Mouse (Mus musculus) limb, embryonic 15.5 days (tissue): ENCODE data around the gene Yipf3. TPM values are rescaled to one million over a fixed set of nuclear protein-coding genes. Genes with fewer than 3 reads are reported as not detected.

Experiments used
- ATAC-seq: fragments of 200-750 bp; cut with Nextera tagmentation; 2 replicates; pipeline ENCODE4 v1.8.0; 2017; ENCODE audit warnings: low read depth, moderate TSS enrichment; ENCODE audit not compliant: insufficient number of reproducible peaks, low FRiP score, low TSS enrichment
- H3K27ac ChIP-seq: fragments of 300-500 bp; sonication (generic); 2 replicates; pipeline ENCODE4 v1.5.1; 2015; ENCODE audit warnings: moderate library complexity, mild to moderate bottlenecking, inconsistent platforms
- H3K27me3 ChIP-seq: fragments of 300-500 bp; sonication (generic); 2 replicates; pipeline ENCODE4 v1.6.1; 2015; ENCODE audit warnings: inconsistent platforms
- H3K36me3 ChIP-seq: fragments of 300-500 bp; sonication (generic); 2 replicates; pipeline ENCODE4 v1.6.1; 2015; ENCODE audit warnings: inconsistent platforms
- H3K4me1 ChIP-seq: fragments of 300-500 bp; sonication (generic); 2 replicates; pipeline ENCODE4 v1.6.1; 2015; ENCODE audit warnings: inconsistent platforms
- H3K4me2 ChIP-seq: fragments of 300-500 bp; sonication (generic); 2 replicates; pipeline ENCODE4 v1.6.1; 2015; ENCODE audit warnings: mild to moderate bottlenecking, inconsistent platforms
- H3K4me3 ChIP-seq: fragments of 300-500 bp; sonication (generic); 2 replicates; pipeline ENCODE4 v1.5.1; 2015; ENCODE audit warnings: mild to moderate bottlenecking, inconsistent platforms
- H3K9ac ChIP-seq: fragments of 300-500 bp; sonication (generic); 2 replicates; pipeline ENCODE4 v1.6.1; 2015; ENCODE audit warnings: inconsistent platforms
- H3K9me3 ChIP-seq: fragments of 300-500 bp; sonication (generic); 2 replicates; pipeline ENCODE4 v1.6.1; 2016; ENCODE audit warnings: inconsistent platforms
- WGBS: fragments of 180-500 bp; shearing (Covaris S2); methylation state at CpG from one replicate; pipeline ENCODE4 v1.1.7; 2015; 5-methylcytosine and 5-hydroxymethylcytosine counted together
- polyA plus RNA-seq: library from polyadenylated mRNA; unstranded; fragments of >200 nt; fragmentation: Nextera tagmentation; extraction: Ambion mirVana; gene quantifications from 2 replicates; pipeline ENCODE4 v1.2.1, GENCODE M21; 2015

The Yipf3 gene
- polyA plus RNA-seq, 1 experiment from 2014 or later, result 133 TPM

GRCm38 (mm10) chr17:46258279-46259053 is 10.6 kb downstream of the Yipf3 start:
- H3K4me1 ChIP-seq, result peaks cover 11% of the 10 kb centered on the region
- no peak overlapping the region for H3K4me3 ChIP-seq
- H3K9me3 ChIP-seq, result no peaks in the 10 kb centered on the region
- H3K4me2 ChIP-seq, result no peak overlapping the region
- peaks cover 18% of the 10 kb centered on the region for H3K27me3 ChIP-seq
- H3K9ac ChIP-seq, result no peak overlapping the region
- WGBS, result 89% methylated on average over 30 of the region's 30 CpGs
- peaks cover 72% of the 10 kb centered on the region for H3K36me3 ChIP-seq
- H3K27ac ChIP-seq, result no peak overlapping the region
- no peak for ATAC-seq

GRCm38 (mm10) chr17:46259675-46260074 is 11.8 kb downstream of the Yipf3 start:
- Histone ChIP-seq H3K4me2 (no peak overlapping the region), H3K9me3 (no peaks in the 10 kb centered on the region), H3K36me3 (peaks cover 84% of the 10 kb centered on the region), H3K9ac (no peak overlapping the region), H3K27me3 (peaks cover 9% of the 10 kb centered on the region), H3K4me3 (no peak overlapping the region), H3K4me1 (peaks cover 3% of the 10 kb centered on the region), H3K27ac (no peak overlapping the region)
- ATAC-seq, result no peak
- WGBS, result 88% methylated on average over 17 of the region's 17 CpGs

- no peak overlapping the region for H3K9ac ChIP-seq
- H3K4me1 ChIP-seq, result peaks cover 13% of the 10 kb centered on the region
- ATAC-seq, result no peak
- H3K27ac ChIP-seq, result no peak overlapping the region
- 85% methylated on average over 5 of the region's 5 CpGs for WGBS
- no peak overlapping the region for H3K4me3 ChIP-seq
- H3K36me3 ChIP-seq, result peaks cover 88% of the 10 kb centered on the region
- H3K9me3 ChIP-seq, result no peaks in the 10 kb centered on the region
- H3K4me2 ChIP-seq, result no peak overlapping the region
- no peaks in the 10 kb centered on the region for H3K27me3 ChIP-seq
Measured at GRCm38 (mm10) chr17:46262201-46262694, 14.4 kb downstream of the Yipf3 start.

- Histone ChIP-seq H3K9me3 (no peaks in the 10 kb centered on the region), H3K4me3 (no peak overlapping the region), H3K27ac (0 out of 2 replicates have a peak overlapping the region, but pooled peaks have one; percentile 57), H3K27me3 (no peaks in the 10 kb centered on the region), H3K4me2 (no peak overlapping the region), H3K4me1 (peaks cover 23% of the 10 kb centered on the region), H3K9ac (no peak overlapping the region), H3K36me3 (peaks cover 83% of the 10 kb centered on the region)
- ATAC-seq, result no peak
- 63% methylated on average over 12 of the region's 12 CpGs for WGBS
Measured at GRCm38 (mm10) chr17:46265502-46265901, 17.6 kb downstream of the Yipf3 start.

DNA sequence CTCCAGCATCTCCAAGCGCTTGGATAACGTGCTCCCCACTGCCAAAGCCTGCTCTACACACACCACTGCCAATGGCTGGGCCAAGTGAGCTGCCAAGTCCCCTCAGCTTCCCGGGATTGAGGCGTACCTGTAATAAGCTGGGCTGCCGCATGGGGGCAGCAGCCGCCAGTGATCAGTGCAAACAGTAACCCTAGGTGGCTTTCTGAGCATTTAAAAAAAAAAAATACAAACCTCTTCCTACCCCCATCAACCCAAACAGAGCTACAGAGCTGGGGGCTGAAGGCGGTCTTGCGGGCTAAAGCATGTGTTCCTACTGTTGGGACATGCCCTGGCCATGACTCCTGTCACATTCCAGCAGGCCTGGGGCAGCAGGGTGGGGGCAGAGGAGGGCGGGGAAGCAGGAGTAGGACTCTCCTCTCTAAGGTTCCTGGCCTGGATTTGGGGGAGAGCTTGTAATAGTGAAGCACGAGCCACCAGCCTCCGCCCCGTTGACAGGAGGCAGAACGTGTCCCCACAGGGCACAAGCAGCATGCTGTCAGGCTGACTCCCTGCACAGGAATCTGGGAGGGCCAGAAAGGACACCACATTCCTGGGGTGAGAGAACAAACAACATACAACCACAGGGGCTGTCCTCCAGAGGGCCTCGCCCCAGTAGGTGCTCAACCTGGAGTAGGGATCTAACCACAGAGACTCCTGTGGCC is 18.2 kb downstream of the Yipf3 start:
- 21% methylated on average over 14 of the region's 14 CpGs for WGBS
- peaks cover 83% of the 10 kb centered on the region for H3K36me3 ChIP-seq
- H3K27me3 ChIP-seq, result no peaks in the 10 kb centered on the region
- H3K4me2 ChIP-seq, result no peak overlapping the region
- H3K4me3 ChIP-seq, result no peak overlapping the region
- peak; percentile 48 for ATAC-seq
- peaks cover 26% of the 10 kb centered on the region for H3K4me1 ChIP-seq
- H3K9ac ChIP-seq, result no peak overlapping the region
- 0 out of 2 replicates have a peak overlapping the region, but pooled peaks have one; percentile 57 for H3K27ac ChIP-seq
- H3K9me3 ChIP-seq, result no peaks in the 10 kb centered on the region

DNA sequence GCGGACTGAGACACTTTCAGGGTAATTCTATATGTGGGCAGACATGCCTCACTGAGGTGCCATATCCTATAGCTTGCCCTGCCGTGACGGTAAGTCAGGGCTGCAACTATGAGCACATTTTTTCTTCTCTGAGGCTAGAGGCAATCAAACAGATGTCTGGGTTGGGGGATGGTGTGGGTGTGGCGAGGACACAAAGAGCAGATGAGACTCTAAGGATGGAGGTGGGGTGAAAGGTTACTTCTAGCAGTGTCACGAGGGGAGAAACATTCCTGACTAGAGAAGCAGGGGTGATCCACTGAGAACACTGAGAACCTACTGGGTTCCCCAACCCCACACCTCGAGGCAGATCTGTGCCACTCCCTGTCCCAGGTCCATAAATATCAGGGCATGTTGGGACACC is 19.1 kb downstream of the Yipf3 start:
- H3K4me3 ChIP-seq, result no peak overlapping the region
- peaks cover 83% of the 10 kb centered on the region for H3K36me3 ChIP-seq
- H3K27ac ChIP-seq, result peak overlapping the region; percentile 34; the same call in 1 of the 2 replicates
- no peak overlapping the region for H3K4me2 ChIP-seq
- no peaks in the 10 kb centered on the region for H3K27me3 ChIP-seq
- H3K9me3 ChIP-seq, result no peaks in the 10 kb centered on the region
- 44% methylated on average over 6 of the region's 6 CpGs for WGBS
- ATAC-seq, result no peak
- H3K4me1 ChIP-seq, result peaks cover 26% of the 10 kb centered on the region
- H3K9ac ChIP-seq, result no peak overlapping the region

DNA sequence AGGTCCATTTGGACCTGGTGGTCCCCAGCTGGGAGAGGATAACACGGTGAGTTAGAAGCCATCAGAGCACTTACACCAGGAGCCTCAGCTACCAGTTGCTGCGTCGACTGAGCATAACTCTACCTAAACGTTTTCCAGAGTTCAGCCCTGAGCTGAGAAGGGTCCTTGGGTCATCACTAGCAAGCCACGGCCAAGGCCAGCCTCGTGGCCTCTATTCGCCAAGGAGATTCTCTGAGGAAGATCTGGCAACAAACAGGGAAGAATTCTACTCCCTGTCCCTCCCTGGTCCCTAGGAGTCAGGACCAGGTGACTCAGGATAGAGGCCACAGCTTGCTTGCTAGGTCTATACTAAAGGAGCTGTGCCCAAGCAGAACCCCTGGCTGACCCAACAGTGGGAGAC is 19.6 kb downstream of the Yipf3 start:
- Histone ChIP-seq H3K27me3 (no peaks in the 10 kb centered on the region), H3K4me2 (no peak overlapping the region), H3K4me3 (no peak overlapping the region), H3K9me3 (no peaks in the 10 kb centered on the region), H3K36me3 (peaks cover 81% of the 10 kb centered on the region), H3K4me1 (peaks cover 26% of the 10 kb centered on the region), H3K9ac (no peak overlapping the region), H3K27ac (0 out of 2 replicates have a peak overlapping the region, but pooled peaks have one; percentile 12)
- ATAC-seq, result no peak
- WGBS, result 70% methylated on average over 7 of the region's 7 CpGs

- ATAC-seq, result no peak
- H3K4me1 ChIP-seq, result peaks cover 26% of the 10 kb centered on the region
Measured at GRCm38 (mm10) chr17:46268026-46268720, 20.3 kb downstream of the Yipf3 start.

DNA sequence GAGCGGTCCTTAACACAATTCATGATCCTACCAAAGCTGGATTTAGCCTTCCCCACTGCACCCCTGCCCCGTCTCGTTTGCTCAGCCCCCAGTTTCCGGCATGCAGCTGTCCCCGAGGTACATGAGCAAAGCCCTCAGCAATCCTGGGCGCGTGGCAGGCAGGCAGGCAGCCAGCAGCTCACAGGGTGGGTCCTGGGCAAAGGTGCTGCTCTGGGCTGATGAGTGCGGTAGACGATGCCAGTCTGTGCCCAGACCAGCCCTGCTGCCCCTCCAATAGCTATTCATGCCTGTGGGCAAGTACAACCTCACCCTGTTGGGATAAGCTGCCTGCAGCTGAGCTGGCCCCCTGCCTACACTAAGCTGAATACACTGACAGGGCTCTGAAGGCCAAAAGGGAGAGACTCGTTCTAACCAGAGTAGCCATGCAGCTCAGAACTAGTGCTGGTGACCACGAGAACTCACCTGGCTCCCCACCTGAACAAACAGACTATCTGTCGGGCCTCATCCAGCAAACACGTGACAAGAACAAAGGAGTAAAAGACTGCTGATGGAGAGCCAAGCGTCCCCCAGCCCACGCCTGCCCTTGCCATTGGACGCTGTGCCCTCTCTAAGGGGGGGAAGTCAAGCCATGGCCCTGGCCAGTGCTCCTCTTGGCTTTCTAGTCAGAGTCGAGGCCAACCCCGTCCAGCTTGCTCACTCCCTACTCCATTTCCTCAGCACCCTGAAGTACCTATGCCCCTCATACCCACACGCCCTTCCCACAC is 22.1 kb downstream of the Yipf3 start:
- Histone ChIP-seq H3K27me3 (no peaks in the 10 kb centered on the region), H3K9ac (no peak overlapping the region), H3K4me1 (peaks cover 37% of the 10 kb centered on the region), H3K4me3 (no peak overlapping the region), H3K4me2 (no peak overlapping the region), H3K27ac (peak overlapping the region; percentile 47), H3K36me3 (peaks cover 63% of the 10 kb centered on the region), H3K9me3 (no peaks in the 10 kb centered on the region)
- WGBS, result 79% methylated on average over 19 of the region's 19 CpGs
- ATAC-seq, result no peak

More at GRCm38 (mm10) chr17:46268026-46268720, 20.3 kb downstream of the Yipf3 start:
- H3K4me3 ChIP-seq, result no peak overlapping the region
- H3K36me3 ChIP-seq, result peaks cover 77% of the 10 kb centered on the region
- H3K4me2 ChIP-seq, result no peak overlapping the region
- no peaks in the 10 kb centered on the region for H3K9me3 ChIP-seq
- no peak overlapping the region for H3K9ac ChIP-seq
- peak overlapping the region; percentile 11; the same call in 1 of the 2 replicates for H3K27ac ChIP-seq
- 76% methylated on average over 10 of the region's 10 CpGs for WGBS
- no peaks in the 10 kb centered on the region for H3K27me3 ChIP-seq

- 91% methylated on average over 2 of the region's 2 CpGs for WGBS
- peaks cover 28% of the 10 kb centered on the region for H3K4me1 ChIP-seq
- H3K4me3 ChIP-seq, result no peak overlapping the region
- no peak overlapping the region for H3K9ac ChIP-seq
- no peaks in the 10 kb centered on the region for H3K27me3 ChIP-seq
- H3K4me2 ChIP-seq, result no peak overlapping the region
- H3K36me3 ChIP-seq, result peaks cover 58% of the 10 kb centered on the region
- H3K9me3 ChIP-seq, result no peaks in the 10 kb centered on the region
- ATAC-seq, result no peak
- no peak overlapping the region for H3K27ac ChIP-seq
Measured at GRCm38 (mm10) chr17:46272058-46272457, 24.2 kb downstream of the Yipf3 start.

DNA sequence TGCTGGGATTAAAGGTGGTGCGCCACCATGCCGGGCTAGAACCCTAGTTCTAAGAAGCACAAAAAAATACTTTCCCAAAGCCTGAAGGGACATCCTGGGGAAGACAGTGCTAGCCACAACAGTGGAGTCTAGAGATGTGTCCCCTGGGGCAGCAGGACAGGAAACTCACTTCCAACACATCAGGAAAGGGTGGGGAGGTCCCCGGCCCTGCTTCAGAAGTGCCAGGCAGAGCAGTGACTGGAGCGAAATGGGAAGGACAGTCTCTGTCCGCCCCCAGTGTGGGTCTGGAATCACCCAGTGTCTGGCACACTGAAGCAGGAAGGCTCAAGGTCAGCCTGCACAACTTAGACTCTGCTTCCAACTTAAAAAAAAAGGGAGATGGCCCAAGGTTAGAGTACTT is 24.8 kb downstream of the Yipf3 start:
- no peaks in the 10 kb centered on the region for H3K27me3 ChIP-seq
- H3K9me3 ChIP-seq, result no peaks in the 10 kb centered on the region
- 77% methylated on average over 5 of the region's 5 CpGs for WGBS
- H3K36me3 ChIP-seq, result peaks cover 57% of the 10 kb centered on the region
- no peak for ATAC-seq
- H3K9ac ChIP-seq, result no peak overlapping the region
- H3K4me1 ChIP-seq, result peaks cover 32% of the 10 kb centered on the region
- H3K4me2 ChIP-seq, result no peak overlapping the region
- no peak overlapping the region for H3K27ac ChIP-seq
- H3K4me3 ChIP-seq, result no peak overlapping the region
